Mouse (Mus musculus) cerebellum, adult 2 months (tissue): ENCODE data around the gene Mmp19.

Experiments used
- CTCF ChIP-seq: fragments of 200-500 bp; IDR thresholded peaks from 2 replicates; pipeline ENCODE4 v1.5.1; 2011; ENCODE audit warnings: low read depth, mild to moderate bottlenecking, control low read depth, low read length, moderate library complexity, borderline replicate concordance; ENCODE audit not compliant: insufficient read depth
- POLR2A ChIP-seq: fragments of 200-500 bp; IDR thresholded peaks from 2 replicates; pipeline ENCODE4 v1.6.1; 2011; ENCODE audit warnings: low read length, control low read depth, borderline replicate concordance; ENCODE audit not compliant: insufficient read depth

GRCm38 (mm10) chr10:128745946-128746613, 44.6 kb upstream of the Mmp19 start:
- TF ChIP-seq CTCF (no peak), POLR2A (no peak)
